Mouse (Mus musculus): ENCODE results near the gene Psmd9. TPM values are rescaled to one million over a fixed set of nuclear protein-coding genes. Genes with fewer than 3 reads are reported as not detected.
"Not testable (repeated sequence)": the region's sequence is repeated elsewhere in the genome, so short reads cannot be mapped to it uniquely, and the experiment has no call there.

The Psmd9 gene
- polyA plus RNA-seq, 1 experiment = 28.4 TPM

- 20% methylated on average over 6 of the region's 6 CpGs for WGBS
- H3K27ac ChIP-seq (ENCODE audit: insufficient read depth, low read length) = no peak overlapping the region
- DNase-seq = no peak
- no peak for TF ChIP-seq CTCF (IDR thresholded peaks at IDR 0.05; ENCODE audit: borderline replicate concordance, insufficient read depth, low read depth, low read length)
- no peak for TF ChIP-seq POLR2A (IDR thresholded peaks at IDR 0.05; ENCODE audit: borderline replicate concordance, insufficient read depth, low read length)
- no peaks in the 10 kb centered on the region; the same call in 1 of the 2 replicates for H3K27me3 ChIP-seq (ENCODE audit: control insufficient read depth, insufficient read depth, low read length)
- H3K4me1 ChIP-seq (ENCODE audit: control insufficient read depth, insufficient read depth, low read length) = no peaks in the 10 kb centered on the region
- no peak overlapping the region for H3K4me3 ChIP-seq (replicated peaks; ENCODE audit: insufficient read depth, low read depth, low read length)
Observed at GRCm38 (mm10) chr5:123191427-123191826, 22.2 kb downstream of the Psmd9 start.

GRCm38 (mm10) chr5:123192606-123193150, 23.5 kb downstream of the Psmd9 start:
- TF ChIP-seq CTCF (IDR thresholded peaks at IDR 0.05; ENCODE audit: borderline replicate concordance, insufficient read depth, low read depth, low read length) (no peak), POLR2A (IDR thresholded peaks at IDR 0.05; ENCODE audit: borderline replicate concordance, insufficient read depth, low read length) (no peak)
- WGBS = 54% methylated on average over 9 of the region's 9 CpGs
- Histone ChIP-seq H3K27ac (ENCODE audit: insufficient read depth, low read length) (no peak overlapping the region), H3K4me1 (ENCODE audit: control insufficient read depth, insufficient read depth, low read length) (no peaks in the 10 kb centered on the region), H3K27me3 (ENCODE audit: control insufficient read depth, insufficient read depth, low read length) (no peaks in the 10 kb centered on the region; the same call in 1 of the 2 replicates), H3K4me3 (replicated peaks; ENCODE audit: insufficient read depth, low read depth, low read length) (no peak overlapping the region)
- DNase-seq = no peak

- TF ChIP-seq POLR2A (IDR thresholded peaks at IDR 0.05; ENCODE audit: borderline replicate concordance, insufficient read depth, low read length) = no peak
- no peak for TF ChIP-seq CTCF (IDR thresholded peaks at IDR 0.05; ENCODE audit: borderline replicate concordance, insufficient read depth, low read depth, low read length)
- 82% methylated on average over 5 of the region's 5 CpGs for WGBS
- Histone ChIP-seq H3K4me1 (ENCODE audit: control insufficient read depth, insufficient read depth, low read length) (no peaks in the 10 kb centered on the region), H3K27ac (ENCODE audit: insufficient read depth, low read length) (no peak overlapping the region), H3K4me3 (replicated peaks; ENCODE audit: insufficient read depth, low read depth, low read length) (no peak overlapping the region), H3K27me3 (ENCODE audit: control insufficient read depth, insufficient read depth, low read length) (no peaks in the 10 kb centered on the region; the same call in 1 of the 2 replicates)
- DNase-seq = no peak
Observed at GRCm38 (mm10) chr5:123193436-123193835, 24.2 kb downstream of the Psmd9 start.

GRCm38 (mm10) chr5:123194856-123195255, 25.6 kb downstream of the Psmd9 start:
- no peaks in the 10 kb centered on the region for H3K4me1 ChIP-seq (ENCODE audit: control insufficient read depth, insufficient read depth, low read length)
- no peak for TF ChIP-seq POLR2A (IDR thresholded peaks at IDR 0.05; ENCODE audit: borderline replicate concordance, insufficient read depth, low read length)
- TF ChIP-seq CTCF (IDR thresholded peaks at IDR 0.05; ENCODE audit: borderline replicate concordance, insufficient read depth, low read depth, low read length) = no peak
- DNase-seq = no peak
- no peak overlapping the region for H3K4me3 ChIP-seq (replicated peaks; ENCODE audit: insufficient read depth, low read depth, low read length)
- H3K27me3 ChIP-seq (ENCODE audit: control insufficient read depth, insufficient read depth, low read length) = no peaks in the 10 kb centered on the region; the same call in 1 of the 2 replicates
- WGBS = 84% methylated on average over 6 of the region's 6 CpGs
- H3K27ac ChIP-seq (ENCODE audit: insufficient read depth, low read length) = no peak overlapping the region

GRCm38 (mm10) chr5:123195500-123196000, 26.3 kb downstream of the Psmd9 start:
- TF ChIP-seq POLR2A (IDR thresholded peaks at IDR 0.05; ENCODE audit: borderline replicate concordance, insufficient read depth, low read length) = no peak
- TF ChIP-seq CTCF (IDR thresholded peaks at IDR 0.05; ENCODE audit: borderline replicate concordance, insufficient read depth, low read depth, low read length) = no peak
- H3K27ac ChIP-seq (ENCODE audit: insufficient read depth, low read length) = no peak overlapping the region
- no peak for DNase-seq
- no peaks in the 10 kb centered on the region for H3K4me1 ChIP-seq (ENCODE audit: control insufficient read depth, insufficient read depth, low read length)
- H3K27me3 ChIP-seq (ENCODE audit: control insufficient read depth, insufficient read depth, low read length) = no peaks in the 10 kb centered on the region; the same call in 1 of the 2 replicates
- 63% methylated on average over 16 of the region's 16 CpGs for WGBS
- no peak overlapping the region for H3K4me3 ChIP-seq (replicated peaks; ENCODE audit: insufficient read depth, low read depth, low read length)

- H3K4me1 ChIP-seq (ENCODE audit: control insufficient read depth, insufficient read depth, low read length) = no peaks in the 10 kb centered on the region; the same call in 1 of the 2 replicates
- no peak for TF ChIP-seq POLR2A (IDR thresholded peaks at IDR 0.05; ENCODE audit: borderline replicate concordance, insufficient read depth, low read length)
- no peak for TF ChIP-seq CTCF (IDR thresholded peaks at IDR 0.05; ENCODE audit: borderline replicate concordance, insufficient read depth, low read depth, low read length)
- H3K4me3 ChIP-seq (replicated peaks; ENCODE audit: insufficient read depth, low read depth, low read length) = no peak overlapping the region
- no peak overlapping the region for H3K27ac ChIP-seq (ENCODE audit: insufficient read depth, low read length)
- H3K27me3 ChIP-seq (ENCODE audit: control insufficient read depth, insufficient read depth, low read length) = no peaks in the 10 kb centered on the region
- no peak for DNase-seq
- WGBS = 73% methylated on average over 4 of the region's 4 CpGs
Observed at GRCm38 (mm10) chr5:123196746-123197145, 27.5 kb downstream of the Psmd9 start.

GRCm38 (mm10) chr5:123198523-123198922, 29.3 kb downstream of the Psmd9 start:
- no peak for DNase-seq
- Histone ChIP-seq H3K4me1 (ENCODE audit: control insufficient read depth, insufficient read depth, low read length) (peaks cover 5% of the 10 kb centered on the region), H3K27ac (ENCODE audit: insufficient read depth, low read length) (no peak overlapping the region), H3K4me3 (replicated peaks; ENCODE audit: insufficient read depth, low read depth, low read length) (no peak overlapping the region), H3K27me3 (ENCODE audit: control insufficient read depth, insufficient read depth, low read length) (no peaks in the 10 kb centered on the region)
- 88% methylated on average over 4 of the region's 4 CpGs for WGBS
- no peak for TF ChIP-seq POLR2A (IDR thresholded peaks at IDR 0.05; ENCODE audit: borderline replicate concordance, insufficient read depth, low read length)
- TF ChIP-seq CTCF (IDR thresholded peaks at IDR 0.05; ENCODE audit: borderline replicate concordance, insufficient read depth, low read depth, low read length) = no peak

GRCm38 (mm10) chr5:123200816-123201522, 31.8 kb downstream of the Psmd9 start:
- not testable (repeated sequence) for H3K4me1 ChIP-seq (ENCODE audit: control insufficient read depth, insufficient read depth, low read length); H3K27me3 ChIP-seq (ENCODE audit: control insufficient read depth, insufficient read depth, low read length); H3K4me3 ChIP-seq (replicated peaks; ENCODE audit: insufficient read depth, low read depth, low read length); H3K27ac ChIP-seq (ENCODE audit: insufficient read depth, low read length); DNase-seq
- WGBS = 87% methylated on average over 6 of the region's 7 CpGs

All from cerebellum, adult 2 months (tissue).